Mouse (Mus musculus) lung, postnatal 36 days (tissue): ENCODE results near the gene 1600012H06Rik.
A peak's percentile ranks its signal among the peaks of the same experiment; 100 is the strongest.
"Not testable (repeated sequence)": the region's sequence is repeated elsewhere in the genome, so short reads cannot be mapped to it uniquely, and the experiment has no call there.

Experiments used
- DNase-seq: peaks from one replicate; pipeline ENCODE4 v3.0.0; 2022; ENCODE audit warnings: mixed read lengths

The 1600012H06Rik gene

GRCm38 (mm10) chr17:14943009-14943728 is at the start of gene 1600012H06Rik, which contains the start of gene Wdr27:
Gene 1600012H06Rik (plus strand): TSS chr17:14943184.
Gene Wdr27 (minus strand): TSS chr17:14943158.
- peak; percentile 99 for DNase-seq

DNA sequence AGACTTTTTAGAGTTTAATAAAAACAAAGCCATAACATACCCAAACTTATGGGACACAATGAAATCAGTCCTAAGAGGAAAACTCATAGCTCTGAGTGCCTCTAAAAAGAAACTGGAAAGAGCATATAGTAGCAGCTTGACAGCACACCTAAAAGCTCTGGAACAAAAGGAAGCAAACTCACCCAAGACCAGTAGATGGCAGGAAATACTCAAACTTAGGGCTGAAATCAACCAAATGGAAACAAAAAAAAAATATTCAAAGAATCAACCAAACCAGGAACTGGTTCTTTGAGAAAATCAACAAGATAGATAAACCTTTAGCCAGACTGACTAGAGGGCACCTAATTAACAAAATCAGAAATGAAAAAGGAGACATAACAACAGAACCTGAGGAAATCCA is 47.9 kb upstream of the 1600012H06Rik start:
- DNase-seq = not testable (repeated sequence)

GRCm38 (mm10) chr17:14898972-14899371 is 44.0 kb upstream of the 1600012H06Rik start:
- no peak for DNase-seq

DNA sequence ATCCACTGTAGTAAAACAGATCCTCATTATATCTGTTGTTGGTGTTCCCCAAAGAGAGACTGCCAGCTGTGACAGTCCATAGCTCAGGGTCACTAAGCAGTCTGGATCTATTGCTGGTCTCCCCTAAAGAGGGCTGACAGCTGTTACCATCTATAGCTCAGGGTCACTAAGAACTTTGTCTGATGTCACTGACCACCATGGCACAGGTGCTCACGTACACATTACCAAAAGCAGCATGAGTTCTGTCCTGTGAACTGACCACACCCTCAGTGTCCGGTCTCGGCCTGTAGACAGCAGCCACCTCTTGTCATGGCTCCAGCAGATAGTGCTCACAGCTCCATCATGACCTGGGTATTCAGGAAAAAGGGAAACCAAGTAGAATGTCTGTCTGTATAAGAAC is 39.8 kb upstream of the 1600012H06Rik start:
- DNase-seq = no peak

GRCm38 (mm10) chr17:14904206-14904605 is 38.8 kb upstream of the 1600012H06Rik start:
- no peak for DNase-seq

- peak; percentile 81 for DNase-seq
Measured at GRCm38 (mm10) chr17:14904637-14905265, 38.2 kb upstream of the 1600012H06Rik start.

- no peak for DNase-seq
Measured at GRCm38 (mm10) chr17:14906611-14907010, 36.4 kb upstream of the 1600012H06Rik start.

GRCm38 (mm10) chr17:14907136-14907535 is 35.8 kb upstream of the 1600012H06Rik start:
- no peak for DNase-seq

GRCm38 (mm10) chr17:14909331-14909730 is 33.7 kb upstream of the 1600012H06Rik start:
- DNase-seq = no peak

DNA sequence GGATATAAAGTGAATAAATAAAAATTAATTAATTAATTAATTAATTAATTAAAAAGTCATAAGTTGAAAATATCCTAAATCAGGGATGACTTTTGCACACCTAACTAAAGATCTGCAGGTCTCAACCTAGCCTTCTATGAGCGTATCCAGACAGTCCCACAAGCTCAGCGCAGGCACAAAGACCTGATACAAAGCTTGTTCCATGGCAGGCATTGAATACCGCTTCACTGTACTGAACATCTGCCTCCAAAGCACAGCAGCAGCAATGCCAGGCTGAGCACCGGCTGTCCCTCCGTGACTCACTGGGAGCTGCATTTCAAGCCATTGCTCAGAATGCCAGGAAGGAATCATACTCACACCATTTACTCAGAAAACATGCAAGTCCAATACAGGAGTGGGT is 32.2 kb upstream of the 1600012H06Rik start:
- DNase-seq = no peak

GRCm38 (mm10) chr17:14912420-14912819 is 30.6 kb upstream of the 1600012H06Rik start:
- DNase-seq = no peak

DNA sequence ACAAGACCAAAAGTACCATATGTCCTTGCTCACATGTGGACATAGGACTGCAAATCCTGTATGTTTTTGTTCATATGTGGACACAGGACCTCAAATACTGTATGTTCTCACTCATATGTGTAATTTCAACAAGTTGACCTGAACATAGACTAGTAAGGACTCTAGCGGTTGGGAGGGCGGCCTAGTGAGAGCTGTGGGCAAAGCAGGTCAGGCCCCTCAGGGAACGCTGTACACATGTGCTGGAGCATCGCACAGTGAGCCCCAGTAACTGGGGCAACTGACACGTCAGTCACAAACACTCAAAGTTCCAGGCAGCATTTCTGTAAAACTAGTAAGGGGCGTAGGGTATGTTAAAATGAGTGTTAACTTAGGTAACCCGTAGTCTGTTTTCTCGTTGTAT is 30.0 kb upstream of the 1600012H06Rik start:
- no peak for DNase-seq

DNA sequence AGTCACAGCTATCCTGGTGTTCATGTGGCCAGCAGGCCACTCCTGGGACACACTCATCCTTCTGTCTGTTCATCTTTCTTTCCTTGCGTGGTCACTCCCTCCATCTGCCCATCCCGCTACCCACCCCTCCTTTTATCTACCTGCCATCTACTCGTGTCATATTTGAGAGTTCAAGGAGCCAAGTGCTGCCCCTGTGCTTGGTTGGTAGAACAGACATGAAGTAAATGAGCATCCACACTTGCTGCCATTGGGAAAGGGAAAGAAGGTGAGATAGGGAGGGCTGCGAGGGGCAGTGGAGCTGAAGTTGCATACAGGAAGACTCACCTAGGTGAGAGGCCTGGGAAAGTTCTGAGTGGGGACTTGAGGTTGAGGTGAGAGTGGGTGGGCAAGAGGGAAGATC is 28.6 kb upstream of the 1600012H06Rik start:
- no peak for DNase-seq

GRCm38 (mm10) chr17:14917866-14918265 is 25.1 kb upstream of the 1600012H06Rik start:
- no peak for DNase-seq

- DNase-seq = no peak
Measured at GRCm38 (mm10) chr17:14921582-14921981, 21.4 kb upstream of the 1600012H06Rik start.

DNA sequence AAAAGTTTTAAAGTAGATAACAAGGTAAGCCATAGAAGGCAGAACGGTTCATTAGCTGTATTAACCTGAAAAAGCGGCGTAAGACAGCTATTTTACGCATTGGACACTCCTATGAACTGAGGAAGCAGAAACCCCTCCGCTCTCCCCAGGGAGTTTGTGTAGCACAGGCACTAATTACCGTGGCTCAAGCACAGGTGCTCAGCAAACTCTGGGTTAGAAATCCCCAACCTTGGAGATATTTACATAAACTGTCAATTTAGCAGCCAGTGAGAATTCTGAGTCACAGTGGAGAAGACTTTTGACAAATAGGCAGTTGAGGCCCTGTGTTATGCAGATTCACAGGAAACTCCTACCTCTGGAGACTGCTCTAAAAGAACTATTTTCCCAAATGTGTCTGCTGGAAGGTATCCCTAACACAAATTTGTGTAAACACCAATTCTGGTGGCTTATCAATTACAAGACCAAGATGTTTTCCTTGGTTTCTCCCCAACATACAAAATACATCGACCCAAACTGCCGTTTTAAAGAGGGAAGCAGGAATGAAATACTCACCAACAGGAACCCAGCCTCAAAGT is 15.3 kb upstream of the 1600012H06Rik start:
- no peak for DNase-seq

DNA sequence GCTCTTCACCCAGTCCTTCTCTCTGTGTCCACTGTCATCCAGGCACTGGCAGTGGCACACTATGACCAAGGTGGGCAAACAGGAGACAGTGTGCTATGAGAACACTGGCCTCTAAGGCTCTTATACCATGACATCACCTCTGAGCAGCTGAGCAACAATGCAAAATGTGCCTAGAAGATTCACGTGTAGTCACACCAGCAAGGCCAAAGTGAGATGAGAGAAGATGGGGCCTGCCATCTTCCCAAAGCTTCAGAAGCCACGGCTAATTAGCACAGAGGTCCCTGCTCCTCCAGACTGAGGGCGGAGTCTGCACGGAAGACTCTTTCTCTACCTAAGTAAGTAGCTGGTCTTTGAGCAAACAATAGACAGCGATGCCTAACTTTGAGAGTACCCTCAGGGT is 14.4 kb upstream of the 1600012H06Rik start:
- DNase-seq = no peak

- DNase-seq = no peak
Measured at GRCm38 (mm10) chr17:14930697-14931096, 12.3 kb upstream of the 1600012H06Rik start.

DNA sequence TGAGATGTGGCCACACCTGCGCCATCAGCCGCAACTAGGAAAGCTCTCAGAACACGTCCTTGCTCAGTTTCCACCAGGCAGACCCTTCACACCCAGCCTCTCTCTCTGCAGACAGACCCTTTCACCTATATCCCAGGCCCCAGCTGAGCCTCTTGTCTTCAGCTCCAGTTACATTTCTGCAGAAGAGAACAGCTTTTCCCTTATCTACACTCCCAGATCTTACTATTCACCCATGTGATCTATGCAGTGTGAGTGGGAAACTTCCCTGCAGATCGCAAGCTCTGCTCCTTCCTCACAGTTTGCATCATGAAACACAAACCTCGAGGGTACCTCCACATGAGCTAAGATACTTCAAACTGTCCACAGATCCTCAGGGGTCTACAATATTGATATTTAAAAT is 11.5 kb upstream of the 1600012H06Rik start:
- DNase-seq = no peak

- DNase-seq = not testable (repeated sequence)
Measured at GRCm38 (mm10) chr17:14935280-14935679, 7.7 kb upstream of the 1600012H06Rik start.

GRCm38 (mm10) chr17:14935841-14936605 is 7.0 kb upstream of the 1600012H06Rik start:
- DNase-seq = no peak

GRCm38 (mm10) chr17:14942181-14942580 is 803 bp upstream of the 1600012H06Rik start:
- not testable (repeated sequence) for DNase-seq

- no peak for DNase-seq
Measured at GRCm38 (mm10) chr17:14943729-14944059, 710 bp downstream of the 1600012H06Rik start.
